Mouse (Mus musculus) stomach, postnatal 0 days (tissue): ENCODE measurements around the gene Tle1. TPM values are rescaled to one million over a fixed set of nuclear protein-coding genes. Genes with fewer than 3 reads are reported as not detected.

Experiments used
- ATAC-seq: fragments of 200-750 bp; cut with Nextera tagmentation; 2 replicates; pipeline ENCODE4 v1.8.0; 2017; ENCODE audit not compliant: low FRiP score, low TSS enrichment
- DNase-seq: peaks from one replicate; pipeline ENCODE4 v3.0.0-alpha.2; 2016; ENCODE audit warnings: low spot score
- H3K27ac ChIP-seq: fragments of 300-500 bp; sonication (generic); replicated peaks from 2 replicates; pipeline ENCODE4 v1.5.1; 2014; ENCODE audit warnings: mild to moderate bottlenecking, control low read depth
- H3K27me3 ChIP-seq: fragments of 300-500 bp; sonication (generic); 2 replicates; pipeline ENCODE4 v1.6.1; 2014; ENCODE audit warnings: low read length; ENCODE audit not compliant: control insufficient read depth, insufficient read depth
- H3K36me3 ChIP-seq: fragments of 300-500 bp; sonication (generic); 2 replicates; pipeline ENCODE4 v1.6.1; 2014; ENCODE audit warnings: low read length, mixed read lengths; ENCODE audit not compliant: control insufficient read depth, insufficient read depth
- H3K4me1 ChIP-seq: fragments of 300-500 bp; sonication (generic); replicated peaks from 2 replicates; pipeline ENCODE4 v1.6.1; 2014; ENCODE audit warnings: antibody characterized with exemption; ENCODE audit not compliant: control insufficient read depth, insufficient read depth
- H3K4me2 ChIP-seq: fragments of 300-500 bp; sonication (generic); replicated peaks from 2 replicates; pipeline ENCODE4 v1.6.1; 2014; ENCODE audit warnings: low read depth, mild to moderate bottlenecking, control low read depth, moderate library complexity
- H3K4me3 ChIP-seq: fragments of 300-500 bp; sonication (generic); 2 replicates; pipeline ENCODE4 v1.5.1; 2014; ENCODE audit warnings: low read depth, low read length, control low read depth
- H3K9ac ChIP-seq: fragments of 300-500 bp; sonication (generic); 2 replicates; pipeline ENCODE4 v1.6.1; 2014; ENCODE audit warnings: mild to moderate bottlenecking, low read length, control low read depth, mixed read lengths
- H3K9me3 ChIP-seq: fragments of 300-500 bp; sonication (generic); 2 replicates; pipeline ENCODE4 v1.6.1; 2016; ENCODE audit warnings: low read length; ENCODE audit not compliant: control insufficient read depth
- CTCF ChIP-seq: IDR thresholded peaks from 2 replicates; pipeline ENCODE4 v1.5.1; 2016; ENCODE audit warnings: antibody characterized with exemption, low read depth, mild to moderate bottlenecking, moderate library complexity
- EP300 ChIP-seq: optimal IDR thresholded peaks from 2 replicates; pipeline ENCODE3; 2016; ENCODE audit warnings: antibody characterized with exemption
- WGBS: fragments of 180-500 bp; shearing (Covaris S2); extraction: QIAGEN DNeasy Blood & Tissue Kit; methylation state at CpG from one replicate; pipeline ENCODE4 v1.1.7; 2014; 5-methylcytosine and 5-hydroxymethylcytosine counted together
- polyA plus RNA-seq: library from polyadenylated mRNA; unstranded; fragments of >200 nt; fragmentation: Nextera tagmentation; extraction: Ambion mirVana; gene quantifications from 2 replicates; pipeline ENCODE4 v1.2.1, GENCODE M21; 2015

Gene Tle1
- polyA plus RNA-seq, 1 experiment from 2014 or later = 10.0 TPM

DNA sequence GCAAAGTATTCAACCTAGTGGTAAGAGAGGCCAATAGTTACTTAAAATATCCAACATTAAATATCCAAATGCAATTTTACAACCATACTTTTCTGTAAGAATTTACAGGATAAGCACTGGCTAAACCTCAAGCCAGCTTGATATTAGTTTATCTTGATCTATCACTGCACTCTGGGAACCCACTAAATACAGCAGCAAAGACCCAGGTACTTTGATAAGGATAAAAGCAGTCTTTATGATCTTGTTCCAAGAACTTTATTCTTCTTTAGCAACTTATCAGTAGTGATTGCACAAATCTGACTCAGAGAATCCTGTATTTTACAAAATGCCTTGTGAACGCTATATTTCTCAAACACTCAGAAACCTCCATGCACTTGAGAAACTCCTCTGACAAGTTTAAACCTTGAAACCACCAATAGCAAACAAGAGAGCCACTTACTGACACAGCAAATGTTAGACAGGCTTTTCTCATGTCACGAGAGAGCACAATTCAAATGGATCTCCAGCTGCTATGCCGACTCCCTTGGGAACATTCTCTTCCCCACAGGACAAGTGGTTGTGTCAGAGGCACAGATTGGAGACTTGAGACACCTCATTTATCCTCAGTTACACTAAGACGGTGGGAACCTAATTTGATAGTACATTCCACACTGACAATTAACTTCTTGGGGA is 50.1 kb downstream of the Tle1 start:
- TF ChIP-seq CTCF (no peak), EP300 (no peak)
- DNase-seq = no peak

DNA sequence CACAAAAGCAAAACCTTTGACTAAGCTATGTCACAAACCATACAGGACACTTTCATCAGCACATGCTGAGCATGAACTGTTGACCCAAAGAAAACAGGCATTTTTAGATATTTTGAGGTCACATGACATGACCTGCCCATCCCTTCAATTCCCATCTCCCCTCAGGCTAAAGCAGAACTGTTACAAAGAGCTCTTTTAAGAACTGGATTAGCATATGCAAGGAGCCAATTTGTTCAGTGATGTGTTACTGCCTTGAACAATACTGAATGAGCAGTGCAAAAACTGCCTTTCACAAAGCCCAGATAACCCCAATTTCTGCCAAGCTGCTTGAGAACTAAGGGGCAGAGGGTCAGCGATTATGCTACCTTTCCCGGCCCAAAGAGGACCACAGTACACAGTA is 54.7 kb downstream of the Tle1 start:
- ATAC-seq (no peak), DNase-seq (no peak)
- Histone ChIP-seq H3K4me1 (peaks cover 3% of the 10 kb centered on the region; the same call in 1 of the 2 replicates), H3K9ac (no peak overlapping the region), H3K27ac (no peak overlapping the region), H3K4me2 (no peak overlapping the region), H3K9me3 (no peaks in the 10 kb centered on the region), H3K36me3 (no peaks in the 10 kb centered on the region), H3K27me3 (no peaks in the 10 kb centered on the region), H3K4me3 (no peak overlapping the region)
- TF ChIP-seq CTCF (no peak), EP300 (no peak)
- WGBS = 81% methylated on average over 2 of the region's 2 CpGs

More for the DNA sequence above, 50.1 kb downstream of the Tle1 start:
- H3K9me3 ChIP-seq = no peaks in the 10 kb centered on the region
- no peak for ATAC-seq
- H3K27me3 ChIP-seq = no peaks in the 10 kb centered on the region
- no peak overlapping the region for H3K9ac ChIP-seq
- peaks cover 3% of the 10 kb centered on the region; the same call in 1 of the 2 replicates for H3K4me1 ChIP-seq
- no peak overlapping the region for H3K4me3 ChIP-seq
- H3K36me3 ChIP-seq = no peaks in the 10 kb centered on the region
- H3K27ac ChIP-seq = no peak overlapping the region
- WGBS = 38% methylated on average over 4 of the region's 4 CpGs
- H3K4me2 ChIP-seq = no peak overlapping the region

DNA sequence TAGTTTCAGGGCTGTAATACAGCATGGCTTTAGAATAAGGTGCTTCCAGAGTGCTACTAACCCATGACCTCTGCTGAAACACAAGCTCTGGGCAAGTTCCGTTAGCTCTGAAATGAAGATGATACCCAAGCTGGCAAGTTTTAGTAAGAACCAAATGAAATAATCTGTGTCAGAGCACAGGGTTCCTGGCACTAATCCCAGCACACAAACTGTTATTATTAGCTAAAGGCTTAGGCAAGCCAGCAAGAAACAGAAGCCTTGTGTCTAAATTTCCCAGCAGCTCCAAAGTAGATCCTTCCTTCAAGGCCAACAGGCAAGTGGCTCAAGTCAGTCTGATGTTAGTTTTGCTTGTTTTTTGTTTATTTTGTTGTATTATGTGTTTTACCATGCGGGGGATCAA is 56.2 kb downstream of the Tle1 start:
- TF ChIP-seq EP300 = no peak
- no peak for TF ChIP-seq CTCF
- ATAC-seq (no peak), DNase-seq (no peak)
- Histone ChIP-seq H3K9ac (no peak overlapping the region), H3K27me3 (no peaks in the 10 kb centered on the region), H3K4me1 (no peaks in the 10 kb centered on the region), H3K9me3 (no peaks in the 10 kb centered on the region), H3K27ac (no peak overlapping the region), H3K4me3 (no peak overlapping the region), H3K4me2 (no peak overlapping the region), H3K36me3 (no peaks in the 10 kb centered on the region)
- 63% methylated on average over 2 of the region's 2 CpGs for WGBS

DNA sequence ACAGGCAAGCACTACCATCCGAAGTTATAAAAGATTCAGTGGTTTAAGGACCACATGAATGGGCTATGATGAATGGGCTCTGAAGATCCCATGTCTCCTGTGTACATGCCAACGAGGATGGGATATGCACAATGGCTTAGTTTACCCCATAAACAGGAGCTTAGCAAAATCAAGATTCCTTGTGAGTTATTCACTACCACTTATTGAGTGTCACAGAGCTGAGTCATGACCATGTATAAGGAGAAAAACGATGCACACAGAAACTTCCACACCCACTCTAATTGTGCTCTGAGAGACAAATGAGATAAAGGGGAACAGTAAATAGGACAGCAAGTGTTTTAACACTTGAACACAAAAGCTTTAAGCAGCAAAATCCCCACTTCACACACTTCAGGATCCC is 60.0 kb downstream of the Tle1 start:
- Histone ChIP-seq H3K27me3 (no peaks in the 10 kb centered on the region), H3K9me3 (no peaks in the 10 kb centered on the region), H3K4me3 (no peak overlapping the region), H3K9ac (no peak overlapping the region), H3K4me2 (no peak overlapping the region), H3K4me1 (no peaks in the 10 kb centered on the region), H3K36me3 (peaks cover 5% of the 10 kb centered on the region; the same call in 1 of the 2 replicates), H3K27ac (no peak overlapping the region)
- TF ChIP-seq EP300 (no peak), CTCF (no peak)
- DNase-seq (no peak), ATAC-seq (no peak)
- WGBS = 49% methylated on average over 3 of the region's 3 CpGs

DNA sequence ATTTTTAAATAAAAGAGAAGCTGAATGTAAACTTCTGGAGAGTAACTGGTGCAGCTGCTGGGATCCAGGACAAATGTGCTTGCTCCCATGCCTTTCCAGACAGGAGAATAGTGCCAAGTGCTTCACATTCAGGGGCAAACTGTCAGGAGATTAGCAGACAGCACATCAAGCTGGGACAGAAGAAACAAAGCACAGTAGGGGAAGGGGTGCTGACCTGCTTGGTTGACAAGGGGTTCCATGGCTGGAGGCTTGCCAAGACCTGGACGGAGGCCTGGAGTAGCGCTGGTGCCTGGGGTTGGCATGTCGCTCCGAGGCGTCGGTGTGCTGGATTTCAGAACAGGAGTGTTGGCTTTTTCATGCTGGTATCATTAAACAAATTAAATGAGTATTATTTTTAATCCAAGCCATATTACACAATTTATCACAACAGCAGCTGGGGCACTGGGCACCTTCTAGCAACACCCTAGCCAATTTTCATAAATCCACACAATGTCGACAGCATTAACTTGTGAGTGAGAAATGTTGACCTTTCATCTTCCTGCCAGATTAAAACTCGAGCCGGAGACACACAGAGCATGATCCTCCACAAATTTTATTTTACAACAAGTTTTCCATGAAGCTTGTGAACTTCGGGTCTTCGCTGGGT is 61.1 kb downstream of the Tle1 start:
- Histone ChIP-seq H3K9me3 (no peaks in the 10 kb centered on the region), H3K27ac (no peak overlapping the region; the same call in 1 of the 2 replicates), H3K4me1 (no peaks in the 10 kb centered on the region), H3K4me2 (no peak overlapping the region), H3K36me3 (peaks cover 5% of the 10 kb centered on the region; the same call in 1 of the 2 replicates), H3K4me3 (no peak overlapping the region), H3K9ac (no peak overlapping the region), H3K27me3 (no peaks in the 10 kb centered on the region)
- ATAC-seq (no peak), DNase-seq (peak; percentile 28)
- TF ChIP-seq CTCF (no peak), EP300 (no peak)
- 42% methylated on average over 11 of the region's 11 CpGs for WGBS
